ENCODE assay signal across 10 mouse cellular contexts in the genomic region with DNA sequence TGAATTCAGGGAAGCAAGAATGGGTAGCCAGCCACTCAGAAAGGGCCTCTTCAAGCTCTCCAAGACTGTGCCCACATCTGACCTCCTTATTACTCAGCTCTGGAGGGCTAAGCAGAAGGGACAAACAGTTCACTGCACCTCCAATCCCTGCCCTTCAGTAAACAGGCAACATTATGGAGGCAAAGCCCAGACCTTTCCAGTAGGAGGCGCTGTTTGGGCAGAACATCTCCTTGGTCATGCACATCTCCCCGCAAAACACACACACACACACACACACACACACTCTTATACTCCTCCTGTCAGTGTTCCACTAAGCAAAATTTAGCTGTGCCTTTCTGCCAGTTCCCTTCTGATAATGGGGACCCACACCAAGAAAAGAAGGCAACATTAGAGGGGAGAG. TPM values are rescaled to one million over a fixed set of nuclear protein-coding genes. Genes with fewer than 3 reads are reported as not detected.
DNase-seq lines count a peak whose midpoint lies in the region; ATAC-seq and TF ChIP-seq lines count a peak whose summit lies in the region.
"Had no signal": no experiment of that assay in that cellular context is flagged by ENCODE, and none has a peak within 500 bp of the region (broad histone marks: within the 10 kb centered on the region; RNA-seq: fewer than 3 reads in every experiment).

No protein-coding gene starts in this region.

- no peak for ATAC-seq in lung, embryonic 14.5 days (ENCODE audit: insufficient read depth)

- H3K4me2 ChIP-seq in lung, embryonic 14.5 days = no peak overlapping the region

- DNase-seq in adrenal gland, postnatal 10 days = peak; percentile 54
- no peak for DNase-seq in adrenal gland, adult 8-10 months
- no peak for DNase-seq in layer of hippocampus, adult 2 months (ENCODE audit: low spot score in 2 of 2)
- no peak for DNase-seq in layer of hippocampus, postnatal 25 days (ENCODE audit: extremely low spot score in 1 of 2, low spot score in 1 of 2)
- DNase-seq in brain, adult 2 months (ENCODE audit: low read depth, low spot score) = peak; percentile 70
- peak; percentile 63 for DNase-seq in lung, embryonic 14.5 days
- no peak for DNase-seq in layer of hippocampus, adult 9-10 months (ENCODE audit: low spot score)
- no peak for DNase-seq in yolk sac, embryonic 10.5 days (ENCODE audit: low spot score)

- no peak overlapping the region for H3K4me3 ChIP-seq in layer of hippocampus, adult 2 months
- H3K4me3 ChIP-seq in lung, embryonic 14.5 days (ENCODE audit: low read depth, low read length) = no peak overlapping the region

- H3K36me3 ChIP-seq in lung, embryonic 14.5 days (ENCODE audit: insufficient read depth) = peaks cover 64% of the 10 kb centered on the region

- TF ChIP-seq CTCF in layer of hippocampus, adult 2 months (conservative IDR thresholded peaks at IDR 0.05) = peak; percentile 65
- TF ChIP-seq CTCF in lung, embryonic 14.5 days (IDR thresholded peaks at IDR 0.05; ENCODE audit: low read depth) = peak; percentile 70

- H3K27me3 ChIP-seq in lung, embryonic 14.5 days (ENCODE audit: insufficient read depth, low read length) = no peaks in the 10 kb centered on the region

- H3K9me3 ChIP-seq in lung, embryonic 14.5 days (ENCODE audit: low read depth, low read length) = no peaks in the 10 kb centered on the region

- H3K27ac ChIP-seq in layer of hippocampus, adult 2 months = no peak overlapping the region
- H3K27ac ChIP-seq in lung, embryonic 14.5 days (ENCODE audit: low read depth) = no peak overlapping the region

- H3K4me1 ChIP-seq in lung, embryonic 14.5 days (ENCODE audit: insufficient read depth) = peaks cover 4% of the 10 kb centered on the region; the same call in 1 of the 2 replicates

- no peak overlapping the region for H3K9ac ChIP-seq in lung, embryonic 14.5 days

- WGBS in lung, embryonic 14.5 days = 67% methylated on average over 2 of the region's 2 CpGs

RNA-seq across cellular contexts. Expression of gene Phldb1, which starts 25.4 kb away (rescaled TPM):
- total RNA-seq in adrenal gland, postnatal 10 days (2021) = 10 to 100 TPM; 54.5 to 63.9 TPM
- 10 to 100 TPM; 31.7 to 64.7 (median 48.5) TPM for total RNA-seq in adrenal gland, adult 8-10 months (2022)
- total RNA-seq in layer of hippocampus, adult 2 months (2021) = 10 to 100 TPM; 71.8 to 86.4 TPM
- 100 to 1,000 TPM in 1 of 2 experiments, 10 to 100 TPM in 1; 88.6 to 106 TPM for total RNA-seq in layer of hippocampus, postnatal 25 days (2021)
- polyA plus RNA-seq in lung, embryonic 14.5 days (2014; fragmentation: Nextera tagmentation; extraction: Ambion mirVana) = 30.7 and 35.0 TPM in 2 replicates

RNA-seq across cellular contexts. Expression of gene Treh, which starts 36.6 kb away (rescaled TPM):
- total RNA-seq in adrenal gland, postnatal 10 days (2021) = not detected
- not detected for total RNA-seq in adrenal gland, adult 8-10 months (2022)
- under 1 TPM in 1 of 2 experiments, not detected in 1; 0.18 TPM for total RNA-seq in layer of hippocampus, adult 2 months (2021)
- not detected for total RNA-seq in layer of hippocampus, postnatal 25 days (2021)
- polyA plus RNA-seq in lung, embryonic 14.5 days (2014; fragmentation: Nextera tagmentation; extraction: Ambion mirVana) = not detected in 2 replicates
- total RNA-seq: ES-E14; heart, postnatal 36 days had no signal

RNA-seq across cellular contexts. Expression of gene Arcn1, which starts 58.0 kb away (rescaled TPM):
- total RNA-seq in adrenal gland, postnatal 10 days (2021) = 100 to 1,000 TPM; 138 to 150 TPM
- total RNA-seq in adrenal gland, adult 8-10 months (2022) = 100 to 1,000 TPM; 172 to 185 (median 176) TPM
- total RNA-seq in layer of hippocampus, adult 2 months (2021) = 100 to 1,000 TPM in 1 of 2 experiments, 10 to 100 TPM in 1; 100.0 to 103 TPM
- total RNA-seq in layer of hippocampus, postnatal 25 days (2021) = 100 to 1,000 TPM in 1 of 2 experiments, 10 to 100 TPM in 1; 97.3 to 102 TPM
- 224 and 239 TPM in 2 replicates for polyA plus RNA-seq in lung, embryonic 14.5 days (2014; fragmentation: Nextera tagmentation; extraction: Ambion mirVana)

RNA-seq across cellular contexts. Expression of gene Ift46, which starts 58.1 kb away (rescaled TPM):
- total RNA-seq in adrenal gland, postnatal 10 days (2021) = 10 to 100 TPM; 73.0 to 87.7 TPM
- 100 to 1,000 TPM in 2 of 4 experiments, 10 to 100 TPM in 2; 77.7 to 116 (median 99.6) TPM for total RNA-seq in adrenal gland, adult 8-10 months (2022)
- 10 to 100 TPM; 73.9 to 84.9 TPM for total RNA-seq in layer of hippocampus, adult 2 months (2021)
- 10 to 100 TPM; 75.1 to 75.8 TPM for total RNA-seq in layer of hippocampus, postnatal 25 days (2021)
- polyA plus RNA-seq in lung, embryonic 14.5 days (2014; fragmentation: Nextera tagmentation; extraction: Ambion mirVana) = 103 and 106 TPM in 2 replicates

Comparison
In these comparisons a context has a peak if more than half of its experiments do, and no peak if none do; other contexts are left out.
1. DNase-seq: peak in adrenal gland, postnatal 10 days (single experiment), brain, adult 2 months (single experiment) and lung, embryonic 14.5 days (single experiment); none in adrenal gland, adult 8-10 months (single experiment), layer of hippocampus, adult 2 months (0 of 2), layer of hippocampus, postnatal 25 days (0 of 2), layer of hippocampus, adult 9-10 months (single experiment) and yolk sac, embryonic 10.5 days (single experiment).